Mouse (Mus musculus) adrenal gland, adult (tissue): Measurements from ENCODE around the gene Dpagt1.
"Not testable (repeated sequence)": the region's sequence is repeated elsewhere in the genome, so short reads cannot be mapped to it uniquely, and the experiment has no call there.

Experiments used
- DNase-seq, 2 experiments: peaks; one replicate each; pipeline ENCODE4 v3.0.0; 2022 to 2023; ENCODE audit warnings: low spot score in 1 of 2; ENCODE audit not compliant: inconsistent age in 2 of 2

The Dpagt1 gene

GRCm38 (mm10) chr9:44336964-44337363 is 11.1 kb downstream of the Dpagt1 start:
- DNase-seq = no peak

- no peak for DNase-seq
These were observed 11.8 kb downstream of the Dpagt1 start for GRCm38 (mm10) chr9:44337436-44338169.

GRCm38 (mm10) chr9:44338574-44338973 is 12.8 kb downstream of the Dpagt1 start:
- no peak for DNase-seq

GRCm38 (mm10) chr9:44341487-44341886 is 15.7 kb downstream of the Dpagt1 start:
- DNase-seq = no peak

- DNase-seq = no peak
These were observed 16.4 kb downstream of the Dpagt1 start for GRCm38 (mm10) chr9:44342173-44342572.

GRCm38 (mm10) chr9:44342605-44343004 is 16.8 kb downstream of the Dpagt1 start:
- DNase-seq = no peak

- peak in 1 of 2 experiments; percentile 49 for DNase-seq
These were observed 17.5 kb downstream of the Dpagt1 start for GRCm38 (mm10) chr9:44343290-44343689.

- peak; percentile 94 to 98 for DNase-seq
These were observed 18.1 kb downstream of the Dpagt1 start, which contains the start of gene Hmbs for GRCm38 (mm10) chr9:44343781-44344421. TSS of gene Hmbs (minus strand) at chr9:44344228.

GRCm38 (mm10) chr9:44345570-44346433 is 20.0 kb downstream of the Dpagt1 start:
- DNase-seq = peak; percentile 44 to 84

GRCm38 (mm10) chr9:44347166-44347565 is 21.3 kb downstream of the Dpagt1 start:
- DNase-seq = no peak

GRCm38 (mm10) chr9:44347621-44348020 is 21.8 kb downstream of the Dpagt1 start:
- DNase-seq = no peak

- no peak for DNase-seq
These were observed 22.7 kb downstream of the Dpagt1 start for GRCm38 (mm10) chr9:44348546-44348945.

- no peak for DNase-seq
These were observed 25.6 kb downstream of the Dpagt1 start for GRCm38 (mm10) chr9:44351396-44351795.

GRCm38 (mm10) chr9:44352337-44352736 is 26.5 kb downstream of the Dpagt1 start:
- DNase-seq = no peak

GRCm38 (mm10) chr9:44353142-44353541 is 27.3 kb downstream of the Dpagt1 start:
- DNase-seq = peak; percentile 61 to 86

GRCm38 (mm10) chr9:44357207-44357606 is 31.4 kb downstream of the Dpagt1 start:
- peak in 1 of 2 experiments; percentile 74 for DNase-seq

GRCm38 (mm10) chr9:44361190-44361917 is 35.5 kb downstream of the Dpagt1 start, which contains the start of gene Vps11:
TSS of gene Vps11 (minus strand) at chr9:44361670.
- DNase-seq = peak; percentile 96 to 98

GRCm38 (mm10) chr9:44361931-44362330 is 36.1 kb downstream of the Dpagt1 start:
- DNase-seq = not testable (repeated sequence)

GRCm38 (mm10) chr9:44364480-44364879 is 38.7 kb downstream of the Dpagt1 start:
- peak in 1 of 2 experiments; percentile 63 for DNase-seq

GRCm38 (mm10) chr9:44373386-44373785 is 47.6 kb downstream of the Dpagt1 start:
- peak in 1 of 2 experiments; percentile 68 for DNase-seq

GRCm38 (mm10) chr9:44376141-44376540 is 50.3 kb downstream of the Dpagt1 start:
- DNase-seq = peak; percentile 53 to 89
